Mouse (Mus musculus) adrenal gland, adult 2 months (tissue): ENCODE measurements around the gene Dnhd1. TPM values are rescaled to one million over a fixed set of nuclear protein-coding genes. Genes with fewer than 3 reads are reported as not detected.
"Not testable (repeated sequence)": the region's sequence is repeated elsewhere in the genome, so short reads cannot be mapped to it uniquely, and the experiment has no call there.

Experiments
- DNase-seq: peaks from one replicate; pipeline ENCODE4 v3.0.0; 2021
- polyA plus RNA-seq: library from polyadenylated mRNA; depleted of rRNA; stranded (reverse); fragments of >200 nt; gene quantifications from 2 replicates; pipeline ENCODE4 v1.2.3, GENCODE M21; 2012
- total RNA-seq, 2 experiments: library from RNA; stranded (reverse); gene quantifications; 2 replicates each; pipeline ENCODE4 v1.2.3; 2021

Dnhd1 gene
- total and polyA plus RNA-seq, 3 experiments = 1.3 to 2.7 (median 2.3) TPM

DNA sequence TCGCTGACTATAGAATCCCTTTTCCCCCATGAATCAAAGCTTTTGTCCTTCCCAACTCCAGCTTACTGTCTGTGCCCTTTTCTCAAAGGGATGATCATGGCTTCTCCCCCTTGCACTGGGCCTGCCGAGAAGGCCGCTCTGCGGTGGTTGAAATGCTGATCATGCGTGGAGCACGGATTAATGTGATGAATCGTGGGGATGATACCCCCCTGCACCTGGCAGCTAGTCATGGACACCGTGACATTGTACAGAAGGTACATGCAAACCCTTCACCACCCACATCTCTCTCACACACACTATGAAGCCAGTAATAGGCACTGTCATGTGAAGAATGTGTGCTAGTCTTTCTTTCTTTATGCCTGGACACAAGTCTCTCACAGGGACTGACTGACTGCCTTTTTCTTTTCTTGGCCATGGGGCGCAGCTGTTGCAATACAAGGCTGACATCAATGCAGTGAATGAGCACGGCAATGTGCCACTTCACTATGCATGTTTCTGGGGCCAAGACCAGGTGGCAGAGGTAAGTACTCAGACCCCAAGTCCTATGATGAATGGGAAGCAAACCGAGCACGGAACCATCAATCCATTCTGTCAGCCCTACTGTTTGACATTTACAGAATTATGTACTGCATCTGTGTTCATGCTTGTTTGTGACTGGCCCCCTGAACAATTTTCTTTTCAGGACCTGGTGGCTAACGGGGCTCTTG lies 89.6 kb downstream of the Dnhd1 start:
- no peak for DNase-seq

DNA sequence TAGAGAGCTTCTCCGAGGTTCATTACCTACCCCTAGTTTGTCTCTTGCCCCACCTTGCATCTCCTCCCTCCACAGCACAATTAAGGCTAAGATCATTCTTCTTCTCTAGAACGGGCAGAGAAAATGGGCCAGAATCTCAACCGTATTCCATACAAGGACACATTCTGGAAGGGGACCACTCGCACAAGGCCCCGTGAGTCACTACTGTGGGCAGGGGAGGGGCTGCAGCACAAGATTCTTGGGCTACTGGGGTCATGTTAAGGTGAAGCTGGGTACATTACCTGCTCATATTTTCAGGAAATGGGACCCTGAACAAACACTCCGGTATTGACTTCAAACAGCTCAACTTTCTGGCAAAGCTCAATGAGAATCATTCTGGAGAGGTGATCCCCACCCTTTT lies 90.2 kb downstream of the Dnhd1 start:
- DNase-seq = no peak

DNA sequence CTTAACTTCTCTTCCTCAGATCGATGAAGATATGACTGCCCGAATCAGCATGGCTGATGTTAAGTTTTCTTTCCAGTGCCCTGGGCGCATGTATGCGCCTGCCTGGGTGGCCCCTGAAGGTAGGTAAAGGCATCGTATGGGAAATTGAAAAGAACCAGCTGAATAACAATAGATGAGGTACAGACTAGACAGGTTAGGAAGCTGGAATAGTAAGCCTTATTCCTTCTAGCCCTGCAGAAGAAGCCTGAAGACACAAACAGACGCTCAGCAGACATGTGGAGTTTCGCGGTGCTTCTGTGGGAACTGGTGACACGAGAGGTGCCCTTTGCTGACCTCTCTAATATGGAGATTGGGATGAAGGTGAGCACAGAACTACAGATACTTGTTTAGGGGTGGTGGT lies 91.4 kb downstream of the Dnhd1 start:
- DNase-seq = no peak

DNA sequence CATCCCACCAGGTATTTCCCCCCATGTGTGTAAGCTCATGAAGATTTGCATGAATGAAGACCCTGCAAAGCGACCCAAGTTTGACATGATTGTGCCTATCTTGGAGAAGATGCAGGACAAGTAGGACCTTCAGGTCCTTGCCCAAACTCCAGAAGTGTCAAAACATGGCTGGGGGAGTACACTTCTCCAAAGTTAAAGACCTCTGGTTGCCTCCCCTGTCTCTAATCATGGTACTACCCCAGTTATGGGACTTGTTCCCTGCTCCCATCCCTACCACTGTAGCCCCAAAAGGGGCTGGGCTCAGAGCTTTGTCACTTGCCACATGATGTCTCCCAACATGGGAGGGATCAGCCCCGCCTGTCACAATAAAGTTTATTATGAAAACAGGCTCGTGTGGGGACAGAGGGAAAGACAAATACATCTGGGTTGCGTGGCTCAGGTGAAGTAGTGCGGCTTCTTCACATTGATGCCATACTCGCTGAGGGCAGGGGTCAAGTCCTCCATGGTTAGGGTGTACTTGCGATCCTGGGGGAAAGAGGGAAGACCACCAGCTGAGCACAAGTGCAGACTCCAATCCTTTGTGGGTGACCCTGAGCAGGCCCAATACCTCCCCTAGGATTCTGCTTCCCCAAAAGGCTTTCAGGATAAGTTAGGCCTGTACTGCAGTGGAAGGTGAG lies 92.0 kb downstream of the Dnhd1 start:
- DNase-seq = not testable (repeated sequence)

DNA sequence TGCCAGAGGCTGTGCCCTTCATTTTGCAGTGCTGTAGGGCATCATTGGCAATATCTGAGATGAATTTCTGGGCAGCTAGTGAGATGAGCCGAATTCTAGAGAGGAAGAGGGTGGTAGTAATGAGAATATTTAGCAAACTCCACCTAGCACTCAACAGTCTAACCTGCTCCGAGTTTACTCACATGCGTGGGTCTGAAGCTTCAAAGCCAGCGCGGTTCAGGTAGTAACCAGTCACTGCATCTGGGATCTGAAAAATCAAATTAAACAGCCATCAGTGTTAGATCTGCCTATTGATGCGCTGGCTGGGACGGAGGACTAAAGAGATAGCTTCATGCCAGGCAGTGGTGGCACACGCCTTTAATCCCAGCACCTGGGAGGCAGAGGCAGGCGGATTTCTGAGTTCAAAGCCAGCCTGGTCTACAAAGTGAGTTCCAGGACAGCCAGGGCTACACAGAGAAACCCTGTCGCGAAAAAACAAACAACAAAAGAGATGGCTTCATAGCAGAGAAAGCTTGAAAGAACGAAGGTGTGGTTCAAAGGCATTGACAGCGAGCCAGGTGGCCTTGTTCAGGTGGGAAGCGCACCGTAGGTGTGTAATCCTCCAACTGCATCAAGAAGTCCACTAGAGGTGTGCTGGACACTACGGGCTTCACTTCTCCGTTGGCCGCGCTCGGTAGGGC lies 92.8 kb downstream of the Dnhd1 start:
- DNase-seq = not testable (repeated sequence)

DNA sequence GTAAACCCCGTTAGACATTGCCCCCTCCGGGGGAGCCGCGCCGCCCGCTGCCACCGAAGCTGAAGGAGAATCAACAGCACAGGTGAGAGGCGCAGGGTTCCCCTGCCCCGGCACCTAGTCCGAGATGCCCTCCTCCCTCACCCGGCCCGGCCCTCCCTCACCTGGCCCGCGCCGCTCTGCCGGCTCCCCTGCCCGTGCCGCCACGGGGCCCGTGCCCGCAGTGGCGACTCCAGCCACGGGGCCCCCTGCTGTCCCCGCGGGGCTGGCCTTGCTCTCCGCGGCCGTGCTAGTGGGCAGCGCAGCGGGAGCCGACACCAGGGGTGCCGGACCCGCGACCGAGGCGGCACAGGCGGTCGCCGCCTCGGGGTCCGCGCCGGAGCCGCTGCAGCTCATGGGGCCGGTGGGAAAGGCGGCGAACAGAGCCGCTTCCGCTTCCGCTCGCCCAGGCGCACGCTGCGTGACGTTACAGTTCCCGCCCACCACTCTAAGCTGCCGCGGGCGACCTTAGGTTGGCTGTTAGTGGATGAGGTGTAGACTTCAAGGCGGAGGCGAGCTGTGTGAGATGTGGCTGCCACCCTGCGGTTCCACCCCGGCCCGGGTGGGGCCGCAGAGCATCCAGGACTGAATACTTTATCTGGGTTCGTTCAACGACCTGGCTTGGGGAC lies 93.4 kb downstream of the Dnhd1 start, which contains the start of gene Taf10:
TSS of gene Taf10 (minus strand) at position 436 of the 665 bp plus-strand sequence.
- DNase-seq = peak; percentile 93

DNA sequence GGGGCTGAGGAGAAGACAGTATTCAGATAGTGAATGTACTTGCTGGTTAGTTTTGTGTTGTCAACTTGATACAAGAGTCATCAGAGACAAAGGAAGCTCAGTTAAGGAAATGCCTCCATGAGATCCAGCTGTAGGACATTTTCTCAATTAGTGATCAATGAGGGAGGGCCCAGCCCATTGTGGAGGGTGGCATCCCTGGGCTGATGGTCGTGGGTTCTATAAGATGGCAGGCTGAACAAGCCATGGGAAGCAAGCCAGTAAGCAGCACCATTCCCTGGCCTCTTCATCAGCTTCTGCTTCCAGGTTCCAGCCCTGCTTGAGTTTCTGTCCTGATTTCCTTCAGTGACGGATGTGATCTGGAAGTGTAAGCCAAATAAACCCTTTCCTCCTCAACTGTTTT lies 97.1 kb downstream of the Dnhd1 start:
- no peak for DNase-seq

DNA sequence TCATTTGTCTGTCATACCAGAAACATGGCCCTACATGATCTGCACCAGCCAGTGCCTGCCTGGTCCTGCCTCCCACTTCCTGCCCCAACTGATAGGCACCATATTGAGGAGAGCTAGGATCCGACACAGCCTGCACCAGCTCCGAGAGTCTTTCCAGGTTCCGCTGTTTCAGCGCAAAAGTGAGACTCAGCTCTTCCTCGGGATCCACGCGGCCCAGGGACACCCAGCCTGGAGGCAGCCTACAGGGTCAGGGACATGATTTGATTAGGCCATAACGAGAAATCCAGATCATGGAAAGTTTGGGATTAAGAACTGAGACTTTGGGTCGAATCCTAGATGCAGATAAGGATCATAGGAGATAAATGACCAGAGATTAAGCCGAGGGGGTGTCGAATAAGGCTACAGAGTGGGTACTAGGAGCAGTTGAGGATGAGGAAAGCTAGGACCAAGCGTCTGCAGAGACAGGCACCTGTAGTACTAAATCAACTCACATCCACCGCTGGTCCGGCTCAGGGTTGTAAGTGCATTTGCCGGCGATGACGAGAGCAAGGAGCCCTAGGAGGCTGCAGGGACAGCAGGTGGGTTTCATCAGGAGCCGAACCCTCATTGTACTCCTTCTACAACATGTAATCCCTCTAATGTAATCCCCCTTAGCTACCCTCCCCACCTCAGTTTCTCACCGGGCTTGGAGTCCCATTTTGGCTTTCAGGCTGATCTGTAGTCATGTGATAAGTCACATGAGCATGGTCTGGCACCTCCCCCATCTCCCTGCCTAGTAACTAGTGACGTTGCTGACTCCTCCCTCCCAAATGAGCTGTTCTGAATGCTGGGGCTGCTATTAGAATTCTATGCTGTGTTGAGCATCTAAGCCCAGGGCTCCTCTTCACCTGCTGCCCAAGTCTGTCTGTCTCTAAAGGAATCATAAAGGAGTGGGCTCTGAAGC lies 101.1 kb downstream of the Dnhd1 start, which contains the start of gene Tpp1:
TSS of gene Tpp1 (minus strand) at position 745 of the 943 bp plus-strand sequence.
- peak; percentile 95 for DNase-seq

DNA sequence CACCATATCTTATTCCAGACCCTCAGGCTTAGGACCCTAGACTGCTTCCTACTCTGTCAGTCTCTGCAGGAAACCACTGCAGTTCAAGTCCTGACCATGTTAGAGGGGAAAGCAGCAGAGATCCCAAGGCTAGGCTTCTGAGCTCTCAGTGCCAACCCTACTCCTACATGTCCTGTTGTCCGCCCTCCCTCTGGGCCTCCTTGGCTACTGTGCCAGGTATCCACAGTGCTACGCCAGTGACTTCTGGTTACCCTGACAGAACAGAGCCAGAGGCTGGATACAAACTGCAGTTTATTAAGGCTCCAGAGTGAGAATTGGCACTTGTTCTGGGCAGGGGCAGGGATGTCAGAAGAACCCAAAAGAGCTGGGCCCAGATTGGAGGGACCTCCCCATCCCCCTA lies 102.1 kb downstream of the Dnhd1 start:
- no peak for DNase-seq

DNA sequence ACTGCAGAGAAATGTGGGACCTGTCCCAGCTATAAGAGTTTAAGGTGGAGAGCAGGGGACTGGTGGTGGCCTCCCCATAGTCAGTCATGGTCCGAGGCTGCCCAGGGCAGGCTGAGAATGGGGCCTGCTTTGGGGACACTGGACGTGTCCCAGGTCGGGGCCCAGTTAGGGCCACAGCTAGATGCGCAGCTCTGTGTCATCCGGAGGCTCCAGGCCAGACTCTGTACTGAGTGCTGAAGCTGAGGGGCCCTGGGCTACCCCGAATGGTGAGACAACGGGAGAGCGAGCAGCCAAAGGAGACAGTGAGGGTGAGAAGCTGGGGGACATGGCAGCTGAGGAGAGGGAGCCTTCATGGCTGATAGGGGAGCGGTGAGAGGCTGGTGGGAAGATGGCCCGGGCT lies 102.7 kb downstream of the Dnhd1 start:
- DNase-seq = no peak

DNA sequence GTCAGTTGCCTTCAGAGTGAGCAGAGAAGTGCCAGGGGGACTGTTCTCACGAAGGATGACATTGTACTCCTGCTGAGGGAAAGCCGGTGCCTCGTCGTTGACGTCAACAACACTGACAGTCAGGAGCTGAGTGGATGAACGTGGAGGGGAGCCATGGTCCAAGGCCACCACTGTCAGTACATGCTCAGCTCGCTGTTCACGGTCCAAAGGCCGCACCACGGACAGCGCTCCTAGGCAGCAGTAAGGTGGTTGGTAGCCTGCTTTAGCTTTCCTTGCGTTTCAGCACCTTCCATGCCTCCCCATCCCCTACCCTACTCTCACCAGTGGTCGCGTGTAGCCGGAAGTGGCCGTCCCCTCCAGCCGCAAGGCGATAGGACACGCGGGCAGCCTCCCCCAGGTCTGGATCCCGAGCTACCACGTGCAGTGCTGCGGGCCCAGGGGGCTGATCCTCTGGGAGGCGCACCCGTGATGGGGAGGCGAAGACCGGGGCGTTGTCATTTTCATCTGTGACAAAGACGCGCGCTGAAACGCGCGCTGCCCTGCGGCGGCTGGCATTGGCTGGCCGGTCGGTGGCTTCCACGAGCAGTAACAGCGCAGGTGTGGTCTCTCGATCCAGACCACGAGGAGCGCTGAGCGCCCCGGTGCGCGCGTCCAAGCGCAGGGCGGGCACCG lies 111.3 kb downstream of the Dnhd1 start:
- peak; percentile 25 for DNase-seq

DNA sequence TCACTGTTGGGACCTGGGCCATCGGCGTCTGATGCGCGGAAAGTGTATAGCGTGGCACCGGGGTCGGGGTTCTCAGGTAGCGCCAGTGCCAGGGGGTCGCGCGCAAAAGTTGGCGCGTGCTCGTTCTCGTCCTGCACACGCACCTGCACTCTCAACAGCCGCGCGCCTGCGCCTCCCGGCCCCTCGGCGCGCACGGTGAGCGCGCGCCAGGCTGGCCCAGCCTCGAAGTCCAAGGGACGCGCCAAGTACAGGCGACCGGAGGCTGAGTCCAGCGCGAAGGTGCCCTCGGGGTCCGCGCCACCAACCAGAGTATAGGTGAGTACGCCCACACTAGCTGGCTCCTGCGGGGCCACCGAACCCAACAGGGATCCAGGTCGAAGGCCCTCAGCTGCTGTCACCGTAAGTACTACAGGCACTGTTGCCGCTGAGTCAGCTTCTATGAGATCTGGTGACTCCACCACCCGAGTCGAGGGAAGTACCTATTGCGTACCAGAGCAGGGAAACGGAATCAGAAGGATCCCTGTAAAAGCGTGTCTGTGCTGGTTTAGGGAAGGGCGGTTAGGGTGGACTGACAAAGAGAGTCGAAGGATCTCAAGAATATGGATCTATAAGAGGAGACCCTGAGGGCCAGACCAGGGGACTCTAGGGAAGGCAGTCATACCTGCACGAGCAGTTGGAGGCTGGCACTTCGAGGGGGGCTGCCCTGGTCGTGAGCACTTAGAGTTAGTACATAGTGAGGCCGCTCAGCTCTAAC lies 112.1 kb downstream of the Dnhd1 start:
- DNase-seq = no peak

DNA sequence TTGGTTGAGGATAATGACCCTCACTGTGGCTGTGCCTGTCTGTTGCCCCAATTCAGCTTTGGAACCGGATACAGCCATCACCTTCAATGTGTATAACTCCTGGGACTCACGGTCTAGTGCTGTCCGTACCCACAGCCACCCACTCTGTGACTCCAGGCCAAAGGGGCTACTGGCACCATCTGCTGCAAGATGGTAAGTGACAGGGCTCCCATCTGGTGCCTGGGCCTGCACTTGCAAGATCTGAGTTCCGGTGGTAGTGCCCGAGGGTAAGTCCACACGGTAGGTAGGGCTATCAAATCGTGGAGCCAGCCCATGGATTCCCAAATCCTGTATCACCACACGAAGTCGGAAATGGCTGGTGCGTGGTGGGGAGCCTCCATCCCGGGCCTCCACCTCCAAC lies 113.7 kb downstream of the Dnhd1 start:
- no peak for DNase-seq

DNA sequence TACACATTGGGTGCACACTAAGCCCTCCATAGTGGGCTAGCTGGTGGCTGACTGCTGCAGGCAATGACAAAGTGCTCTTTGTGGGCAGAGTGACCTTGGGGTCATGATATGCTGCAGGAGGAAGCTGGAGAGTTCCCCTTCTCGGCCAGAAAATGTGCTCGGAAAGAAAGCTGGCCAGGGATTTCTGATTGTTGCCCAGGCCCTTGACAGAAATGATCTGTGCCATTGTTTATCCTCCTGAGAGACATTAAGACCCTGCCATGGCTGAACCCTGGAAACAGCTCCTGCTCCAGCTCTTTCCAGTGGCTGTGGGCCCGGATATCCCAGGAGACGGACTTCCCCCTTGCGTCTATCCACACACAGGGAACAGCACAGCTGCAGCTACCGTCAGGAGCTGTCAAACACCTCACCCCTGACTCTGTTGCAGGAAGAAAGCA lies 117.1 kb downstream of the Dnhd1 start:
- DNase-seq = no peak

DNA sequence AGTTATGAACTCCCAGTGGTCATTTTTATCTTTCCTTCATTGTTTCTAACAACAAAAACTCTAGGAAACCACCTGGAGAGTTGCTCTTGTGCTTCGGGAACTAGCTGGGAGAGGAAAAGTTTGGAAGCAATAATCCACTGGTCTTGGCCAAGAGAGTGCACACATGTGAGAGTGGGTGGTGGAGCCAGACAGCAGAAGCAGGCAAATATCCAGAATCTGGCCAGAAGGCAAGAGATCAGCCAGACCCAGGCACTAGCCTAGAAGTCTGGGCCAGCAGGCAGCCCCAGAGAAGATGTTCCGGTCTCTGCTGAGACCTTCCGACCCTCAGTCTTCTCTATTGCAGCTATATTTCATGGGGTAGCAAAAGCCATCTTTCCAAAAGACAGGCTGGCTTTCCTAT lies 119.3 kb downstream of the Dnhd1 start:
- peak; percentile 20 for DNase-seq
